In the genomic region with DNA sequence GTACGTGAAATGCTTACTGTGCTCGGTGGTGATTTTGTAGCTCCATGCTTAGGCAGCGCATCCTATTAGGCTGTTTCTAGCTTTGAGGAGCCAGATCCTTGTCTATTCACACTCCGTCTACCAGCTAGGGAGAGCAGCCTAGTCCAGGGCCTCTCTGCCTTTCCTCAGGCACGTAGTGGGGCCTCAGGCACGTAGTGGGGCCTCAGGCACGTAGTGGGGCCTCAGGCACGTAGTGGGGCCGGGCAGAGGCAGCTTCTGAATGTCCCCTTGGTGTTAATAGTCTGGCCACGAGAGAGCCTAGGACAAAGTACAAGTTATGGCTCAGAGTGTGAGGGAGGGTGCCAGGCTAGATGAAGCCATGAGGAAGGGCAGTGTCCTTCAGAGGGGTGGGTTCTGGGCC, we compare ENCODE assay signal across 15 mouse cellular contexts. TPM values are rescaled to one million over a fixed set of nuclear protein-coding genes. Genes with fewer than 3 reads are reported as not detected.
A peak's percentile ranks its signal among the peaks of the same experiment; 100 is the strongest.
DNase-seq lines count a peak whose midpoint lies in the region; ATAC-seq and TF ChIP-seq lines count a peak whose summit lies in the region.
"Had no signal": no experiment of that assay in that cellular context is flagged by ENCODE, and none has a peak within 500 bp of the region (broad histone marks: within the 10 kb centered on the region; RNA-seq: fewer than 3 reads in every experiment).

No protein-coding gene starts in this region.

- peaks cover 37% of the 10 kb centered on the region for H3K36me3 ChIP-seq in heart, embryonic 11.5 days (ENCODE audit: control insufficient read depth, insufficient read depth, low read length)
- peaks cover 46% of the 10 kb centered on the region for H3K36me3 ChIP-seq in hindbrain, embryonic 16.5 days (ENCODE audit: control insufficient read depth, insufficient read depth, low read length)

- no peak for DNase-seq in heart, adult 9 months (ENCODE audit: low spot score in 2 of 2)
- no peak for DNase-seq in layer of hippocampus, adult 2 months (ENCODE audit: low spot score in 2 of 2)
- DNase-seq in layer of hippocampus, postnatal 10 days (ENCODE audit: low spot score in 2 of 2): no peak
- DNase-seq in gastrocnemius, adult 18-20 months (ENCODE audit: low spot score): no peak
- DNase-seq: B cell, adult 2 months had no signal

- 0 out of 2 replicates have a peak, but pooled peaks have one; percentile 19 for ATAC-seq in heart, embryonic 11.5 days (replicated peaks; ENCODE audit: insufficient number of reproducible peaks, low FRiP score, low TSS enrichment)
- ATAC-seq in megakaryocyte progenitor cell, adult 5-6 weeks (replicated peaks; ENCODE audit: poor library complexity): peak; percentile 29
- ATAC-seq in hindbrain, embryonic 16.5 days: no peak
- ATAC-seq: activated CD4-positive, CD25-positive, alpha-beta regulatory T cell, adult 4 months; CD4-positive, CD25-positive, alpha-beta regulatory T cell, adult 4 months; forebrain, embryonic 13.5 days; forebrain, embryonic 15.5 days; Patski had no signal

- H3K27me3 ChIP-seq in heart, embryonic 11.5 days (ENCODE audit: control insufficient read depth, insufficient read depth, low read length): no peaks in the 10 kb centered on the region
- no peaks in the 10 kb centered on the region for H3K27me3 ChIP-seq in hindbrain, embryonic 16.5 days (replicated peaks; ENCODE audit: control insufficient read depth, insufficient read depth, low read length)
- H3K27me3 ChIP-seq: embryonic facial prominence, embryonic 12.5 days; forebrain, embryonic 13.5 days; forebrain, embryonic 15.5 days; Patski had no signal

- no peak for TF ChIP-seq CTCF in layer of hippocampus, adult 2 months (conservative IDR thresholded peaks at IDR 0.05)

- H3K4me2 ChIP-seq in heart, embryonic 11.5 days: no peak overlapping the region
- H3K4me2 ChIP-seq in hindbrain, embryonic 16.5 days (ENCODE audit: low read length): no peak overlapping the region
- H3K4me2 ChIP-seq: embryonic facial prominence, embryonic 12.5 days; forebrain, embryonic 13.5 days; forebrain, embryonic 15.5 days had no signal

- no peaks in the 10 kb centered on the region for H3K9me3 ChIP-seq in heart, embryonic 11.5 days (replicated peaks; ENCODE audit: control insufficient read depth, low read length)
- H3K9me3 ChIP-seq in hindbrain, embryonic 16.5 days (ENCODE audit: control insufficient read depth, low read length): no peaks in the 10 kb centered on the region
- H3K9me3 ChIP-seq: embryonic facial prominence, embryonic 10.5 days; embryonic facial prominence, embryonic 12.5 days; forebrain, embryonic 13.5 days; forebrain, embryonic 15.5 days had no signal

- 93% methylated on average over 10 of the region's 10 CpGs for WGBS in heart, embryonic 11.5 days (ENCODE audit: insufficient replicate concordance)
- WGBS in hindbrain, embryonic 16.5 days: 96% methylated on average over 10 of the region's 10 CpGs

- H3K27ac ChIP-seq in heart, embryonic 11.5 days (ENCODE audit: low read depth, low read length): no peak overlapping the region
- peak overlapping the region; percentile 85 for H3K27ac ChIP-seq in layer of hippocampus, adult 2 months
- no peak overlapping the region for H3K27ac ChIP-seq in hindbrain, embryonic 16.5 days (ENCODE audit: low read depth, low read length)
- H3K27ac ChIP-seq: embryonic facial prominence, embryonic 10.5 days; embryonic facial prominence, embryonic 12.5 days; forebrain, embryonic 13.5 days; forebrain, embryonic 15.5 days had no signal

- no peaks in the 10 kb centered on the region for H3K4me1 ChIP-seq in heart, embryonic 11.5 days (ENCODE audit: control insufficient read depth, insufficient read depth, low read length)
- no peaks in the 10 kb centered on the region for H3K4me1 ChIP-seq in hindbrain, embryonic 16.5 days (ENCODE audit: control insufficient read depth, insufficient read depth, low read depth, low read length)
- H3K4me1 ChIP-seq: embryonic facial prominence, embryonic 10.5 days; embryonic facial prominence, embryonic 12.5 days; forebrain, embryonic 13.5 days; forebrain, embryonic 15.5 days had no signal

- no peak overlapping the region for H3K9ac ChIP-seq in heart, embryonic 11.5 days (ENCODE audit: low read depth, low read length)
- H3K9ac ChIP-seq in hindbrain, embryonic 16.5 days (ENCODE audit: low read depth, low read length): no peak overlapping the region
- H3K9ac ChIP-seq: embryonic facial prominence, embryonic 12.5 days; forebrain, embryonic 13.5 days; forebrain, embryonic 15.5 days had no signal

- no peak overlapping the region for H3K4me3 ChIP-seq in heart, embryonic 11.5 days (ENCODE audit: low read depth, low read length)
- no peak overlapping the region for H3K4me3 ChIP-seq in layer of hippocampus, adult 2 months
- no peak overlapping the region for H3K4me3 ChIP-seq in hindbrain, embryonic 16.5 days (ENCODE audit: low read length)
- H3K4me3 ChIP-seq: embryonic facial prominence, embryonic 10.5 days; embryonic facial prominence, embryonic 12.5 days; forebrain, embryonic 13.5 days; forebrain, embryonic 15.5 days had no signal

RNA-seq across cellular contexts. Expression of gene Rasl10a, which starts 25.2 kb away (rescaled TPM):
- polyA plus RNA-seq in heart, embryonic 11.5 days (2014; fragmentation: Nextera tagmentation; extraction: Ambion mirVana): 0.92 and 1.1 TPM in 2 replicates
- total RNA-seq in layer of hippocampus, adult 2 months (2021): 10 to 100 TPM; 87.7 to 95.3 TPM
- 10 to 100 TPM; 35.7 to 39.8 TPM for total RNA-seq in layer of hippocampus, postnatal 10 days (2021)
- not detected in 2 replicates for total RNA-seq in megakaryocyte progenitor cell, adult 5-6 weeks (2015)
- total RNA-seq in megakaryocyte progenitor cell, adult 5-6 weeks (2017): not detected in 2 replicates
- 2.0 TPM in 2 replicates for polyA plus RNA-seq in hindbrain, embryonic 16.5 days (2015; fragmentation: Nextera tagmentation; extraction: Ambion mirVana)
- under 1 TPM in 1 of 2 experiments, not detected in 1; 0.21 TPM for total RNA-seq in gastrocnemius, adult 18-20 months (2021)
- polyA plus RNA-seq: activated CD4-positive, CD25-positive, alpha-beta regulatory T cell, adult 4 months; CD4-positive, CD25-positive, alpha-beta regulatory T cell, adult 4 months; forebrain, embryonic 13.5 days had no signal

RNA-seq across cellular contexts. Expression of gene Gas2l1, which starts 32.4 kb away (rescaled TPM):
- polyA plus RNA-seq in heart, embryonic 11.5 days (2014; fragmentation: Nextera tagmentation; extraction: Ambion mirVana): 23.2 and 26.3 TPM in 2 replicates
- 10 to 100 TPM; 93.6 to 97.7 TPM for total RNA-seq in layer of hippocampus, adult 2 months (2021)
- 10 to 100 TPM; 50.2 to 54.7 TPM for total RNA-seq in layer of hippocampus, postnatal 10 days (2021)
- 0.22 and 0.46 TPM in 2 replicates for total RNA-seq in megakaryocyte progenitor cell, adult 5-6 weeks (2015)
- total RNA-seq in megakaryocyte progenitor cell, adult 5-6 weeks (2017): 0.58 TPM in 1 of 2 replicates, not detected in the other
- polyA plus RNA-seq in hindbrain, embryonic 16.5 days (2015; fragmentation: Nextera tagmentation; extraction: Ambion mirVana): 19.1 and 21.6 TPM in 2 replicates
- total RNA-seq in gastrocnemius, adult 18-20 months (2021): 1 to 10 TPM; 3.6 to 6.5 TPM

RNA-seq across cellular contexts. Expression of gene Ap1b1, which starts 46.1 kb away (rescaled TPM):
- polyA plus RNA-seq in heart, embryonic 11.5 days (2014; fragmentation: Nextera tagmentation; extraction: Ambion mirVana): 47.6 and 57.9 TPM in 2 replicates
- total RNA-seq in layer of hippocampus, adult 2 months (2021): 100 to 1,000 TPM; 144 to 147 TPM
- total RNA-seq in layer of hippocampus, postnatal 10 days (2021): 100 to 1,000 TPM; 116 to 130 TPM
- total RNA-seq in megakaryocyte progenitor cell, adult 5-6 weeks (2015): 29.3 and 36.5 TPM in 2 replicates
- total RNA-seq in megakaryocyte progenitor cell, adult 5-6 weeks (2017): 39.2 and 41.6 TPM in 2 replicates
- polyA plus RNA-seq in hindbrain, embryonic 16.5 days (2015; fragmentation: Nextera tagmentation; extraction: Ambion mirVana): 102 and 116 TPM in 2 replicates
- total RNA-seq in gastrocnemius, adult 18-20 months (2021): 10 to 100 TPM; 41.3 to 48.7 TPM

Comparison
In these comparisons a context has a peak if more than half of its experiments do, and no peak if none do; other contexts are left out.
1. RNA of gene Rasl10a, which starts 25.2 kb away (total RNA-seq): 87.7 to 95.3 TPM in layer of hippocampus, adult 2 months and 35.7 to 39.8 TPM in layer of hippocampus, postnatal 10 days; 0.21 TPM in gastrocnemius, adult 18-20 months and not detected in megakaryocyte progenitor cell, adult 5-6 weeks; every median in the first group is over 10 times any median in the second.
2. RNA of gene Gas2l1, which starts 32.4 kb away (total RNA-seq): 93.6 to 97.7 TPM in layer of hippocampus, adult 2 months and 50.2 to 54.7 TPM in layer of hippocampus, postnatal 10 days; 3.6 to 6.5 TPM in gastrocnemius, adult 18-20 months and 0.22 to 0.58 TPM in megakaryocyte progenitor cell, adult 5-6 weeks; every median in the first group is over 4 times any median in the second.